Mouse (Mus musculus): ENCODE measurements around the gene Tmem115. TPM values are rescaled to one million over a fixed set of nuclear protein-coding genes. Genes with fewer than 3 reads are reported as not detected.

The Tmem115 gene
- polyA plus RNA-seq, 1 experiment from 2014 or later: 44.6 TPM

- H3K9ac ChIP-seq (ENCODE audit: low read length): no peak overlapping the region
- H3K27ac ChIP-seq (ENCODE audit: low read depth, low read length): no peak overlapping the region
- H3K36me3 ChIP-seq (ENCODE audit: control insufficient read depth, insufficient read depth, low read length): peaks cover 9% of the 10 kb centered on the region
- 94% methylated on average over 12 of the region's 12 CpGs for WGBS
- no peaks in the 10 kb centered on the region; the same call in none of the 2 replicates for H3K27me3 ChIP-seq (ENCODE audit: control insufficient read depth, insufficient read depth, low read length)
- no peak overlapping the region for H3K4me3 ChIP-seq (ENCODE audit: low read depth, low read length)
- ATAC-seq (ENCODE audit: low FRiP score) (no peak), DNase-seq (ENCODE audit: low spot score, missing footprints) (no peak)
- no peaks in the 10 kb centered on the region for H3K9me3 ChIP-seq (ENCODE audit: control insufficient read depth, low read length)
- H3K4me1 ChIP-seq (ENCODE audit: control insufficient read depth, insufficient read depth, low read length): peaks cover 25% of the 10 kb centered on the region
- H3K4me2 ChIP-seq: no peak overlapping the region
These were observed 11.0 kb downstream of the Tmem115 start for GRCm38 (mm10) chr9:107544729-107545128.

GRCm38 (mm10) chr9:107545199-107545598, 11.5 kb downstream of the Tmem115 start:
- H3K27ac ChIP-seq (ENCODE audit: low read depth, low read length): no peak overlapping the region
- H3K36me3 ChIP-seq (ENCODE audit: control insufficient read depth, insufficient read depth, low read length): peaks cover 9% of the 10 kb centered on the region
- H3K4me2 ChIP-seq: no peak overlapping the region
- H3K27me3 ChIP-seq (ENCODE audit: control insufficient read depth, insufficient read depth, low read length): peaks cover 2% of the 10 kb centered on the region
- 86% methylated on average over 10 of the region's 10 CpGs for WGBS
- H3K9ac ChIP-seq (ENCODE audit: low read length): no peak overlapping the region
- no peak for ATAC-seq (ENCODE audit: low FRiP score)
- DNase-seq (ENCODE audit: low spot score, missing footprints): no peak
- H3K4me1 ChIP-seq (ENCODE audit: control insufficient read depth, insufficient read depth, low read length): peaks cover 25% of the 10 kb centered on the region
- no peak overlapping the region for H3K4me3 ChIP-seq (ENCODE audit: low read depth, low read length)
- H3K9me3 ChIP-seq (ENCODE audit: control insufficient read depth, low read length): no peaks in the 10 kb centered on the region

GRCm38 (mm10) chr9:107545602-107546001, 11.9 kb downstream of the Tmem115 start:
- no peak overlapping the region for H3K4me2 ChIP-seq
- no peak overlapping the region for H3K9ac ChIP-seq (ENCODE audit: low read length)
- H3K4me3 ChIP-seq (ENCODE audit: low read depth, low read length): no peak overlapping the region
- WGBS: 7% methylated on average over 3 of the region's 3 CpGs
- peaks cover 6% of the 10 kb centered on the region for H3K27me3 ChIP-seq (ENCODE audit: control insufficient read depth, insufficient read depth, low read length)
- no peak for ATAC-seq (ENCODE audit: low FRiP score)
- H3K36me3 ChIP-seq (ENCODE audit: control insufficient read depth, insufficient read depth, low read length): peaks cover 9% of the 10 kb centered on the region
- H3K27ac ChIP-seq (ENCODE audit: low read depth, low read length): no peak overlapping the region
- H3K9me3 ChIP-seq (ENCODE audit: control insufficient read depth, low read length): no peaks in the 10 kb centered on the region
- peak; percentile 99 for DNase-seq (ENCODE audit: low spot score, missing footprints)
- H3K4me1 ChIP-seq (ENCODE audit: control insufficient read depth, insufficient read depth, low read length): peaks cover 25% of the 10 kb centered on the region

GRCm38 (mm10) chr9:107547026-107547425, 13.3 kb downstream of the Tmem115 start, which contains the start of gene Zmynd10:
TSS of gene Zmynd10 (plus strand) at chr9:107547298.
- peaks cover 30% of the 10 kb centered on the region for H3K4me1 ChIP-seq (ENCODE audit: control insufficient read depth, insufficient read depth, low read length)

GRCm38 (mm10) chr9:107547957-107548356, 14.2 kb downstream of the Tmem115 start:
- Histone ChIP-seq H3K4me1 (ENCODE audit: control insufficient read depth, insufficient read depth, low read length) (peaks cover 25% of the 10 kb centered on the region), H3K4me2 (no peak overlapping the region), H3K27ac (ENCODE audit: low read depth, low read length) (no peak overlapping the region), H3K36me3 (ENCODE audit: control insufficient read depth, insufficient read depth, low read length) (peaks cover 9% of the 10 kb centered on the region), H3K9me3 (ENCODE audit: control insufficient read depth, low read length) (no peaks in the 10 kb centered on the region), H3K27me3 (ENCODE audit: control insufficient read depth, insufficient read depth, low read length) (peaks cover 26% of the 10 kb centered on the region), H3K9ac (ENCODE audit: low read length) (no peak overlapping the region), H3K4me3 (ENCODE audit: low read depth, low read length) (no peak overlapping the region)
- DNase-seq (ENCODE audit: low spot score, missing footprints) (no peak), ATAC-seq (ENCODE audit: low FRiP score) (no peak)
- WGBS: 82% methylated on average over 5 of the region's 5 CpGs

More at GRCm38 (mm10) chr9:107547026-107547425, 13.3 kb downstream of the Tmem115 start, which contains the start of gene Zmynd10:
- Histone ChIP-seq H3K27ac (ENCODE audit: low read depth, low read length) (no peak within 1 kb of the TSS; the same call in 1 of the 2 replicates), H3K27me3 (ENCODE audit: control insufficient read depth, insufficient read depth, low read length) (peaks cover 19% of the 10 kb centered on the region), H3K9me3 (ENCODE audit: control insufficient read depth, low read length) (no peaks in the 10 kb centered on the region), H3K36me3 (ENCODE audit: control insufficient read depth, insufficient read depth, low read length) (peaks cover 9% of the 10 kb centered on the region), H3K4me3 (ENCODE audit: low read depth, low read length) (peak within 1 kb of the TSS; percentile 15; the same call in 1 of the 2 replicates), H3K4me2 (peak within 1 kb of the TSS; percentile 40), H3K9ac (ENCODE audit: low read length) (0 out of 2 replicates have a peak within 1 kb of the TSS, but pooled peaks have one; percentile 5)
- DNase-seq (ENCODE audit: low spot score, missing footprints) (peak; percentile 98), ATAC-seq (ENCODE audit: low FRiP score) (peak; percentile 74)
- WGBS: 4% methylated on average over 20 of the region's 20 CpGs

GRCm38 (mm10) chr9:107548820-107549219, 15.1 kb downstream of the Tmem115 start:
- H3K4me3 ChIP-seq (ENCODE audit: low read depth, low read length): no peak overlapping the region
- H3K36me3 ChIP-seq (ENCODE audit: control insufficient read depth, insufficient read depth, low read length): peaks cover 9% of the 10 kb centered on the region
- WGBS: 92% methylated on average over 9 of the region's 10 CpGs
- DNase-seq (ENCODE audit: low spot score, missing footprints) (no peak), ATAC-seq (ENCODE audit: low FRiP score) (no peak)
- H3K9me3 ChIP-seq (ENCODE audit: control insufficient read depth, low read length): no peaks in the 10 kb centered on the region
- peaks cover 28% of the 10 kb centered on the region for H3K27me3 ChIP-seq (ENCODE audit: control insufficient read depth, insufficient read depth, low read length)
- H3K4me2 ChIP-seq: no peak overlapping the region
- H3K4me1 ChIP-seq (ENCODE audit: control insufficient read depth, insufficient read depth, low read length): peaks cover 31% of the 10 kb centered on the region
- H3K9ac ChIP-seq (ENCODE audit: low read length): no peak overlapping the region
- H3K27ac ChIP-seq (ENCODE audit: low read depth, low read length): no peak overlapping the region

- no peak overlapping the region for H3K4me3 ChIP-seq (ENCODE audit: low read depth, low read length)
- DNase-seq (ENCODE audit: low spot score, missing footprints) (no peak), ATAC-seq (ENCODE audit: low FRiP score) (no peak)
- H3K9ac ChIP-seq (ENCODE audit: low read length): no peak overlapping the region
- 87% methylated on average over 20 of the region's 20 CpGs for WGBS
- H3K27me3 ChIP-seq (ENCODE audit: control insufficient read depth, insufficient read depth, low read length): peaks cover 28% of the 10 kb centered on the region
- peaks cover 4% of the 10 kb centered on the region; the same call in 1 of the 2 replicates for H3K36me3 ChIP-seq (ENCODE audit: control insufficient read depth, insufficient read depth, low read length)
- no peak overlapping the region for H3K27ac ChIP-seq (ENCODE audit: low read depth, low read length)
- H3K4me1 ChIP-seq (ENCODE audit: control insufficient read depth, insufficient read depth, low read length): peaks cover 32% of the 10 kb centered on the region
- H3K9me3 ChIP-seq (ENCODE audit: control insufficient read depth, low read length): no peaks in the 10 kb centered on the region
- no peak overlapping the region for H3K4me2 ChIP-seq
These were observed 15.7 kb downstream of the Tmem115 start for GRCm38 (mm10) chr9:107549297-107550074.

- Histone ChIP-seq H3K36me3 (ENCODE audit: control insufficient read depth, insufficient read depth, low read length) (no peaks in the 10 kb centered on the region), H3K27ac (ENCODE audit: low read depth, low read length) (no peak overlapping the region), H3K9ac (ENCODE audit: low read length) (no peak overlapping the region), H3K4me1 (ENCODE audit: control insufficient read depth, insufficient read depth, low read length) (peaks cover 34% of the 10 kb centered on the region), H3K4me3 (ENCODE audit: low read depth, low read length) (peak overlapping the region; percentile 34; the same call in 1 of the 2 replicates), H3K4me2 (peak overlapping the region; percentile 70), H3K27me3 (ENCODE audit: control insufficient read depth, insufficient read depth, low read length) (peaks cover 28% of the 10 kb centered on the region), H3K9me3 (ENCODE audit: control insufficient read depth, low read length) (no peaks in the 10 kb centered on the region)
- 25% methylated on average over 23 of the region's 23 CpGs for WGBS
- DNase-seq (ENCODE audit: low spot score, missing footprints): peak; percentile 91
- no peak for ATAC-seq (ENCODE audit: low FRiP score)
These were observed 16.9 kb downstream of the Tmem115 start for GRCm38 (mm10) chr9:107550491-107551116.

Data from midbrain, embryonic 11.5 days (tissue).